Mouse (Mus musculus) 416B (cell line): ENCODE data around the gene Olfr172.

ENCODE experiments used
- DNase-seq: peaks from one replicate; pipeline ENCODE4 v3.0.0; 2011; ENCODE audit warnings: low read depth

Olfr172 gene

DNA sequence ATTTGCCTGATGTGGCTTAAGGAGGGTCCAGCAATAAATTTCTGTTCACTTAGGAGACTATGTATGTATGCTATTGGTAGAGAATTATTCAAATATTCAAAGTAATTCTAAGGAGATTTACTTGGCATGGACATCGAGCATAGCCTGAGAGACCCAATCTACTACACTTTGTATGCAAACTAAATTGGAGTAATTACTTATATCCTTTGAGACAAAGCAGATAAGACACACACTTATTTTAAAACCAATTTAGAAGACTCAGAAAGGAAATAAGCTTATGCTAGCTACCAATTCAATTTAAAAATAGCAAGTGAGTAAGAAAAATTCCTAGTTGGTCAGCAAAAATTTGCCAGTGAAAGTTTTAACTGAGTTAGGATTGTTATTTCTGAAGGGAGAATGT lies at the start of gene Olfr172:
Gene Olfr172 (minus strand): TSS at position 101 of the 400 bp plus-strand sequence.
- DNase-seq, result no peak

DNA sequence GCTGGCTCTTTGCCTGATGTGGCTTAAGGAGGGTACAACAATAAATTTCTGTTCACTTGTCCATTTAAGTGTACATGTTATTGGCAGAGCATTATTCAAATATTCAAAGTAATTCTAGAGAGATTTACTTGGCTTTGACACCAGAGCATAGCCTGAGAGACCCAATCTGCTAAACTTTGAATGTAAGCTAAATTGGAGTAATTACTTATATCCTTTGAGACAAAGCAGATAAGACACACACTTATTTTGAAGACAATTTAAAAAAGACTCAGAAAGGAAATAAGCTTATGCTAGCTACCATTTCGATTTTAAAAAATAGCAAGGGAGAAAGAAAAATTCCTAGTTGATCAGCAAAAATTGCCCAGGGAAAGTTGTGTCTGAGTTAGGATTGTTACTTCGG lies 37.2 kb upstream of the Olfr172 start, which contains the start of gene Olfr173:
Gene Olfr173 (minus strand): TSS at position 101 of the 400 bp plus-strand sequence.
- DNase-seq, result no peak

DNA sequence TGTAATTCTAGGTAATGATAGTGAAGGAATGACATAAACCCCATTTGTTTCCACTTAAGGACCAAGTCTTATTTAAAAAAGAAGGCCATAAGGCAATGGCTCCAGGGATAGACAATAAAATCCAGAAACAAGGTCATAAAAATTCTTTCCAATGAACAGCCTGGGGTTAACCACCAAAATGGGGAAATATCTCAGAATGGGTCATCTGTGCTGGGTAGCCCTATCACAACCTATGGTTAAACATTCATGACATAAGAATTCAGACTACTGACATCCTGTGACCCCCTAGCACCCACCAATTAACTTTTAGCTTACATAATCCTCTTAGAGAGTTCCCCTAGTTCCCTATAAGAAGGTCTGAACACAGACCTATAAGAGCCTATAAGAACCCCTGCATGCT lies 6.8 kb downstream of the Olfr172 start:
- peak; percentile 25 for DNase-seq

DNA sequence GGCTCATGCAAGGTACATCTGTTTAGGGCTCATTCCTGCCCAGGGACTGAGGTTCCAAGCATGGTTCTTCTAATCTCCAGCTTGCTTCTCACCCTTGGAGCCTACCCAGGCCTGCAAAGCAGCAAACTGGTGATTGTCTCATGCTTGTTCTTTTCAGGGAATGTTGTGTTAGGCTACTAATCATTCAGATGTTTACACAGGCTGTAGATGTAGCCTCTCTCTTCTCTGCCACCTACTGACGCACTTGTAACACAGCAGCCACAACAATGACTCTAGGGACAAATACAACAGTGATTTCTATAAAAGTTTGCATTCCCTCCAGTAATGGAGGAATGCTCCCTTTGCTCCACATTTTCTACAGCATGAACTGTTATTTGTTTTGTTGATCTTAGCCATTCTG lies 11.7 kb downstream of the Olfr172 start:
- peak; percentile 51 for DNase-seq

DNA sequence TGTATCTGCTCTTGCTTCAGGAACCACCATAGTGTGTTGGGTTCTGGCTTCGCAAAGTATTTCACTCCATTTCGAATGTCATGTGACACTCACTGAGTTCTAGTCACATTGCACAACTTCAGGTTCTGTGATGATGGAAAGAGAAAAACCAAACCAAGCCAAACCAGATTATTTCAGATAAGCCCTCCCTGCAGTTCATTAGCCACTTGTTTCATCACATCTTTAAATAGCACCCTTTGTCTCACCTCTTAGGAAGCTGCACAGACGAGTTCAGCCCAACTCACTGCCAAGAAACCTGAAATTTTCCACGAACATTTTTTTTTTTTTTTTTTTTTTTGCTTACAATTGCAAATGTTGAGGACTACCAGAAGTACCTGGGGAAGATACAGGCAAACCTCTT lies 16.3 kb downstream of the Olfr172 start:
- peak; percentile 43 for DNase-seq

DNA sequence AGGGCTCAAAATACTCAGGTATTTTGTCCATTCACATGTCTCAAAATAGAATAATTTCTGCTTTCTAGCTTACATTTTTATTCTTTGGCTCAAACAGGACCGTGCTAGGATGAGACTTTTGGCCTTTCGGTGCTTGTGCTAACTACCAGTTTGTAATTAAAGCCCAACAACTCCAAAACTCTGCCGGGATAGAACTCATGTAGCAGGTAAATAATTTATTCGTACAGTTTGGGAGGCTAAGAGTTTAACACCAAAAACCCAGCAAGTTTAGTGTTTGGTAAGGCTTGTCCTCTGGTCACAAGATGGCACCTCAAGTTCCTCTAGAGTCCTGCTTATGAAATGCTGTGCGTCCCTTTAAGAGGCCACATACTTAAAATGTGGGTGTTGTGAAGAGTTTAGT lies 22.2 kb downstream of the Olfr172 start:
- no peak for DNase-seq

DNA sequence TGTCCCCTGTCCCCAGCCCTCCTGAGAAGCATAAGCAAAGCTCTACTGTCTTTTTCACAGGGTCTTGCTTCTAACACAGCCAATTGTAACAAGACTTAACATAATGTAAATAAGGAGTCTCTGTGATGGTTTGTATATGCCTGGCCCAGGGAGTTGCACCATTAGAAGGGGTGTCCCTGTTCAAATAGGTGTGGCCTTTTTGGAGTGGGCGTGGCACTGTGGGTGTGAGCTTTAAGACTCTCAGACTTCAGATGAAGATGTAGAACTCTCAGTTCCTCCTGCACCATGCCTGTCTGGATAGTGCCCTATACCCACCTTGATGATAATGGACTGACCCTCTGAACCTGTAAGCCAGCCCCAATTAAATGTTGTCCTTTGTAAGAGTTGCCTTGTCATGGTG lies 24.2 kb downstream of the Olfr172 start:
- DNase-seq, result no peak

DNA sequence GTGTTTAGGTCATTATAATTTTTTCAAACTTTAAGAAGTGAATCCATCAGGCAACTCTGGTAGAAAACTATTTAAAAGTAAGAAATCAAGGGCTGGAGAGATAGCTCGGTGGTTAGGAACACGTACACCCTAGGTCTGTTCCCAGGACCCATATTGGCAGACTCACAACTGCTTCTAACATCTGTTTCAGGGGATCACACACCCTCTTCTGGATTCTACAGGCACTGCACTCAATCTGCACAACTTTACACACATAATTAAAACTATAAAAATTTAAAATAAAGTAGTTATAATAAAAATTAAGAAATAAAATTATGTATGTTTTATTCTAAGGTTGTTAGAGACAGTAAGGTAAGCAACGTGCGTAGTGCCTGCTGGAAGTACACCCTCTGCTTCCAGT lies 24.8 kb downstream of the Olfr172 start:
- DNase-seq, result peak; percentile 21

DNA sequence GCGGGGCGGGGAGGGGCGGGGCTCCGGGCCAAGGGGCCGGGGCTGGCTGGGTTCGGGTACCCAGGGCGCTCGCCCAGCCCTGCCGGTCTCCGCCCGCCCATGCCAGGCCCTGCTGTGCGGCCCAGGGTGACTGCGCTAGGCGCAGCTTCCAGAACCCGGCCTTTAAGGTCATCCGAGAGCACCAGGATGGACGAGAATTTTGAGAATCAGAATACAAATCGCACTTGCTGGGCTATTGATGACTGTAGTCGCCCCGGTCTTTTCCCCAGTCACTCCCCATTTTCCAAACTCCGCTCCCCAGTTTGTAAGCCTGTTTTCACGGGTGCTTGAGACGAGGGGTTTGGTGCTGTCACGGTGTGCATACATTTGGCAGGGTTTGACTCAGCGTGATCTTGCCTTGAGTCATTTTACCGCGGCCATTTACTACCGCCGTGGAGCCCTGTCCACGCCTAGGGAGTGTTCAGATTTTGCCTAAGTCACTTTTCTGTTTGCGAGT lies 34.8 kb downstream of the Olfr172 start:
- peak; percentile 56 for DNase-seq

DNA sequence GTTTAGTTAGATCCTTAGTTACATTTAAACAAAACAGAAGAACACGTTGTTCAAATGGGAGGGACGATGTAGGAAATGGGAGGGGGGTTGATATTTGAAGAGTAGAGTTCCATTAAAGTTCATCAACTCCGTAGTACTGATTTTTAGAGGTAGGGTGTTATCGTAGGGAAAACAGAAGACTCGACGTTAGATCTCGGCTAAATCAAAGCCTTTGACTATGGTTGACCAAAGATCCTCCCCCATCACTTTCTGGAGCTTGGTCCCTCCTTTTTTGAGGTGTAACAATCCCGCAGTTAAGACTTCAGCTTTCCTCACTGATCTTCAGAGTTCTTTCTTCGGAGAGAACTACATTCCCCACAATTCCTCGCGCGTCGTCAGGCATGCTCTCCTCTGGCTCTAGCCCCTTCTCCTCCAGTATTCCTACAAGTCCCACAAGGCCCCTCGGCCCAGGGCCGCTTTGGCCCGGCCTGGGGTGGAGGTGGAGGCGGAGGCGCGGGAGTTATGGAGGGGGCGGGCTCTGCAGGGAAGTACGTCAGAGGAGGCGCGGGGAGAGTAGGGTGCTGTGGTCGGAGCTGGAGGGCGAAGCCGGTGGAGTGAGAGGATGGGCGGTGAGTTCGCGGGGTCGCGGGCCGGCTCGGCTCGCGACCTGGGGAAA lies 35.4 kb downstream of the Olfr172 start, which contains the start of gene Cldnd1:
Gene Cldnd1 (plus strand): TSS at position 434 of the 655 bp plus-strand sequence.
- peak; percentile 97 for DNase-seq

DNA sequence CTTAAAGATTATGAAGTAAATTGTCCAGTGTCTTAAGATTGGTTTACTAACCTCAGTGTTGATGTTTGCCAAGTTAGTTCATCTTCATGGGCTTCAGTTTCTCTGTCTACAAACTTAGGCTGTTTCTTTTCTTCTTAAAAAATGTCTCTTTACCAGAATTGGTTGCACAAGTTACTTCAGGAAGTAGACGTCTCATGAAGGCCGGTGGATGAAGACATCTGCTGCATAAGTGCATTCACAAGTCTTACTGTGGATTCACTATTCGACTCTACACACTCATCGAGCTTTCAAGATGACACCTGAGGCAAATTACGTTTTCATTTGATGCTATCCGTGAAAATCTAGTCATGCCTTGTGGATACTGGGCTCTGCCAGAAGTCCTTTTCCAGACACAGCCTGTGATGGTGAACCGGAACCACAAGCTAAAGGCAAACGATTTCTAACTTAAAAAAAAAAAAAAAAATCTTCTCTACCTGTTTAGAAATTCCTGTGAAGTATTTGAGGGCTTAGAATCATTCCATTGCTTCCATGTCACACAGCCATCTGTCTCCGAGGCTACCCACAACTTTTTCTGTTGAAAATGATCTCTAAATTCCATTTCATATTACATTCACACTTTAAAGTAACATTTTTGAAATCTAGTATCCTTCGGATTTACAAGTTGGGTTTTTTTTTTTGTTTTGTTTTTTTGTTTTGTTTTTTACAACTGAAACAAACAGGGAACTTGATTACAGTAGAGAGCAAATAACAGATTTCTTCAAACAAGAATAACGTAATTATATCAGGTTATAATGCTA lies 36.1 kb downstream of the Olfr172 start:
- peak; percentile 52 for DNase-seq

DNA sequence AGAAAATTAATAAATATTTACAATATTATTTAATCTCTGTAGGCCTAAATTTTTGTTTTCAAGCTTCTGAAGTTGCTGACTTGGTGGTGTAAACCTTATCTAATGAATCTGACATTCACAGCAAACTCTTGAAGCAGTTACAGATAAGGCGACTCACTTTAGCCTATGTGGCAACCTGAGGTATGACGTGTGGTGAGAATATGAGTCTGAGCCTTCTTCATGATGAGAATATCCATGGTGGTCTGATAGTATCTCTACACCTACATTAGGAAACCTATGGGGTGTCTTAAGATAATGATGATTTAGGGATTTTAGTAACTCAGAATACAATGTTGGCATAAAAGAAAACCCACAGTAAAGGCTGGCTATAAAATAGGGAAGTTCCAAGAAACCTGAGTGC lies 40.7 kb downstream of the Olfr172 start:
- peak; percentile 69 for DNase-seq

DNA sequence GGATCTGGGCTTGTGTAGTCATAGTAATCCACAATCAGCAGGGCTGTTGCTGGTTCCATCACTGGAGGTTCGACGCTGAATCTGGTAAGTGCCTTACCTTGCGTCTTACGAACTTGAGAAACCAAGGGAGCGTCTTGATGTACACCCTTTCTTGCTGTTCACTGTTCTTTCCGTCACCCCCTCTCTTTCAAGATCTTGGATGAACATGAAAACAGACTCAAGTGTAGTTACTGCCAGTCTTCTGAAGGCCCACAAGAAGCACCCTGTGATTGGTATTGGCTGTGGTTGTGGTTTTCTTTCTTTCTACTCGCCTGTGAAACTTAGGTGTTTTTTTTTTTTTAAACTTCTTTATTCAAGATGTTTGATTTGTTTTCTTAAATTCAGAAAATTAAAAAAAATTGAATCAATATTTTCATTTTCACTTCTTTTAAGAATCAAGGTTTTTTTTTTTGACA lies 44.3 kb downstream of the Olfr172 start, which contains the start of gene Gpr15:
Gene Gpr15 (minus strand): TSS at position 405 of the 455 bp plus-strand sequence.
- no peak for DNase-seq

DNA sequence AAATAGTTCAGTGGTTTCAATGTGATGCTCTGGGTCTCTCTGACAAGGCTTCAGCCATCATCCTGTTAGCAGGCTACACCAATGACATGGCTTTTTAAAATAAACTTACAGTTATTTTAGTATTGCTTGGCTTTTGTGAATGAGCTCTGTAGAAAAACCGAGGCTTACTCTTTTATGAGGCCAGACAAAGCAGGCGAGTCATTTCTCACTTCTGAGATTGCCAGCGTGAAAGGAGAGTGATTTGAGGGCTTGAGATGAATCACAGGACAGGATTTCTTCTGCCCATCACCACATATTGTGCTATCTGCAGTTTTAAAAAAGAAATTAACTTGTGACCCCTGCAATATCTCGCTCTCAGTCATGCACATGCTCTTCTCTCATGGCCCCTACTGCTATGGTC lies 48.0 kb downstream of the Olfr172 start:
- DNase-seq, result no peak

DNA sequence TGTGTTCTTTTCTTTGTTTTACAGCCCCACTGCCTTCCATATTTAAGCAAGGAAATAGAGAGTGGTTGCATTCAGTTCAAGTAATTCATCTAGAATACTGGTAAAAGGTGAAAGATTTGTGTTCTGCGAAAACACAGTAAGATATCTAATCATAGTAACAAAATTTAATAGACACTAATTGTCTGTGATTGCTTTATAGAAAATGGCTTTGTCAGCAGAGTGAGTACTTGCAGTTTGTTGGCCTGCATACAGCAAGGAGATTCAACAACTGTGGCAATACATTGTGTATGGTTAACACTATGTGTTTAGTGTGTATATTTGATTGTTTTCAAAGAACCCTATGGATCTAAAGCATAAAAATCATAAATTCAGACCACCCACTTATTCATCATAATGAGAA lies 49.8 kb downstream of the Olfr172 start:
- no peak for DNase-seq

DNA sequence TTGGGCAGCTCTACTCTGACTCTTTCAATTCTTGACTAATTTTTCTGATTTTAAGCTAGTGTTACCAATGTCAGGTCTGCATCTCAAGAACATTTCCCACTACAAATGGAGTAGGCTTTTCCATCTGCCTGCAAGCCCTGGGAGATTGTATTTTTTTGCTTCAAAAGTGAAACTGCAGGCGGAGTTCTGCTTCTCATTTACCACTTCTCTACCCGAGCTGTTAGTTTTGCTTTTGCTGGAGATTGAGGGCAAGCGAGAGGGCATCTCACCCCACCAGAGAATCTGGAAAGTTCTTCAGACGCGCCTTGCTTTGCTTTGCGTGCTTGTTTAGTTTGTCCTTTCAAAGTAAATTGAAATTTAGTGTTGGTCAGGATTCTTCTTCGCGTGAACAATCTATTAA lies 50.8 kb downstream of the Olfr172 start:
- peak; percentile 48 for DNase-seq
